Mouse (Mus musculus) right cerebral cortex, postnatal 14 days (tissue): Measurements from ENCODE around the gene Ubqlnl.

ENCODE experiments used
- DNase-seq: peaks from one replicate; pipeline ENCODE4 v3.0.0; 2022

Ubqlnl gene

GRCm38 (mm10) chr7:104150456-104150855, at the start of gene Ubqlnl:
Gene Ubqlnl (minus strand): TSS chr7:104150556.
- no peak for DNase-seq

GRCm38 (mm10) chr7:104199822-104200221, 49.5 kb upstream of the Ubqlnl start:
- peak; percentile 38 for DNase-seq

- DNase-seq: no peak
Observed at GRCm38 (mm10) chr7:104195885-104196284, 45.5 kb upstream of the Ubqlnl start, which contains the start of gene Olfr649. Gene Olfr649 (minus strand): TSS chr7:104195985.

GRCm38 (mm10) chr7:104191275-104191674, 40.9 kb upstream of the Ubqlnl start:
- no peak for DNase-seq

GRCm38 (mm10) chr7:104183292-104183691, 32.9 kb upstream of the Ubqlnl start, which contains the start of gene Olfr648:
Gene Olfr648 (minus strand): TSS chr7:104183392.
- DNase-seq: no peak

- no peak for DNase-seq
Observed at GRCm38 (mm10) chr7:104179074-104179473, 28.7 kb upstream of the Ubqlnl start.

- DNase-seq: no peak
Observed at GRCm38 (mm10) chr7:104178422-104179054, 28.2 kb upstream of the Ubqlnl start.

DNA sequence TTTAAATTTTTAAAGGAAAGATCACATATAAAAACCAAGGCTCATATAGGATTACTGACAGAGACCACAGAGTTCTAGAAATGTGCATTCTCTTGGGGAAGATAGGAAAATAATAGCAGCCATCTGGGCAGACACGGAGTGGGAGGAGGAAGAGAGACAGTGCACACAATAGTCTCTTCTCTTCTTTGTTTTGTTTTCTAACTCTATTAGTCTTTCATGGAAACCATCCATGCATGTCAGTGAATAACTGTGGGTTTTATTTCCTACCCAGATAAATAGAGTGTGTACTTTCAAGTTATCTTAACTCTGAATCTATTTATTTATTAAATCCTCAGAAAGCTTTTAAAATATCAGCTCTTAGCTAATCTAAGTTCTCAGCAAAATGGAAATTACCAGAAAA, 24.7 kb upstream of the Ubqlnl start:
- no peak for DNase-seq

GRCm38 (mm10) chr7:104169634-104170204, 19.4 kb upstream of the Ubqlnl start:
- no peak for DNase-seq

DNA sequence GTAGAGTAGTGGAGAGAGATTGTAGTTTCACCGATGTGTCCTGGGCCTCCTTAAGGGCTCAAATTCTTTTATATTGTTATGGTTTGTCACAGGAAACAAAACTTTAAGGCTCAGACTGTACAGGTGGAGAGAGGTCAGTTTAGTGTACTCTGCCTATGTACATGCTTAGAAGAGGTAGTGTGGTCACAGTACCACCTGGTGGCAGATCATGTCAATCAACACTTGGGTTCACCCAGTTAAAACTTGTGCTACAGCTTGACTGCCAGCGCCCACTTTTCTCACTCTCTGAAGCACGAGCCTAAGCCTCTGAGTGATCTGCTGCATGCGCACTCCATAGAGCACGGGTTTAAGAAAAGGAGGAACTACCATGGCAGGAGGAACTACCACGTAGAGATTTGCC, 16.7 kb upstream of the Ubqlnl start:
- no peak for DNase-seq

- no peak for DNase-seq
Observed at GRCm38 (mm10) chr7:104143179-104143578, 7.2 kb downstream of the Ubqlnl start, which contains the start of gene Ubqln3. Gene Ubqln3 (minus strand): TSS chr7:104143279.

DNA sequence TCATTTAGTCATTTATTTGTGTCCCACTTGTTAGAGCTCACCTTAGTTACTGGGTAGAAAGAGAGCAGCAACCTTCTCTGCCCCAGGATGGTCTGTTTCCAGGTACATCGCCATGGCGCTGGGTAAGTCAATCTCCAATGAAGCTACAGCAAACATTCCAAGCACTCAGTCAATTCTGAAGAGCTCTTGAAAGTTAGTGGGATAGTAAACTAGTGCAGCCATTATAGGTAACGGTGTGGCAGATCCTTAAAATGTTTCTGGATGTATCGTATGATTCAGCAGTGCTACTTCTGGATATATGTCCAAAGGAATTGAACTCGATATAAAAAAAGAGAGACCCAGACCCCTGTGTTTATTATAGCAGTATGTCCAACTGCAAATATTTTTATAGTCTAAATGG, 13.1 kb downstream of the Ubqlnl start, which contains the start of gene Olfr643:
Olfr643 (minus strand) TSS at position 101 of the 400 bp plus-strand sequence.
- no peak for DNase-seq

DNA sequence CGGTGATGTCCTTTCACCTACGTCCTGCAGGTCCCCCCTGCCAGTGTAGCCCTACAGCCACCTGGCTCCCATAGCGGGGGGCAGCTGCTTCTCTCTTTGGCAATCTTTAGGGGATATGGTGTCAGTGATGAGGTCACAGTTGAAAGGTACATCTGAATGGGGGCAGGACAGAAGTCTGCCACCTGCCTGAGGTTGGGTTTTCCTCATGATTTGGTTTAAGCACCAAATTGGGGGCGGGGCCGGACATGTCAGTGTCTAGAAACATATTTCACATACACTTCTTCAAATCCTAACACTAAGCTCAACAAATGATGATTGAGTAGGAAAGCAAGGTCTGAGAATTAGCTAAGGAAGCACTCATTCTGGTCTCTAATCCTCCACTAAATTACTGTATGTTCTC, 20.6 kb downstream of the Ubqlnl start, which contains the start of gene Ubqln5:
Ubqln5 (minus strand) TSS at position 101 of the 400 bp plus-strand sequence.
- no peak for DNase-seq

DNA sequence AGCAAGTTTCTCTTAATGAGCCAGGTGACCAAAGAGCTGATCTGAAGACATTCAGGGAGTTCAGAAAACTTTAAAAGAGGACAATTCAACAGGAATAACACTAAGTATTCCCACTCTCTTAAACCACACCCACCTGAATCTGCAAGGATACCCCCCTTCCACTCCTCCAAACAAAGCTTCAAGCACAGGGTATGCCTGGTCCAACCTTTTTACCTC, 45.7 kb downstream of the Ubqlnl start, which contains the start of gene Olfr646:
Olfr646 (plus strand) TSS at position 117 of the 216 bp plus-strand sequence.
- DNase-seq: no peak

- no peak for DNase-seq
Observed at GRCm38 (mm10) chr7:104103913-104104756, 46.2 kb downstream of the Ubqlnl start.
